Mouse (Mus musculus) liver, adult 2 months (tissue): Measurements from ENCODE around the gene Slfn8.

Source experiments
- CTCF ChIP-seq: fragments of 200-500 bp; IDR thresholded peaks from 2 replicates; pipeline ENCODE4 v1.5.1; 2011; ENCODE audit warnings: low read depth, low read length, control low read depth
- POLR2A ChIP-seq: fragments of 200-500 bp; IDR thresholded peaks from 2 replicates; pipeline ENCODE4 v1.6.1; 2011; ENCODE audit warnings: low read length, control low read depth; ENCODE audit not compliant: insufficient read depth; ENCODE audit errors: extremely low read depth

DNA sequence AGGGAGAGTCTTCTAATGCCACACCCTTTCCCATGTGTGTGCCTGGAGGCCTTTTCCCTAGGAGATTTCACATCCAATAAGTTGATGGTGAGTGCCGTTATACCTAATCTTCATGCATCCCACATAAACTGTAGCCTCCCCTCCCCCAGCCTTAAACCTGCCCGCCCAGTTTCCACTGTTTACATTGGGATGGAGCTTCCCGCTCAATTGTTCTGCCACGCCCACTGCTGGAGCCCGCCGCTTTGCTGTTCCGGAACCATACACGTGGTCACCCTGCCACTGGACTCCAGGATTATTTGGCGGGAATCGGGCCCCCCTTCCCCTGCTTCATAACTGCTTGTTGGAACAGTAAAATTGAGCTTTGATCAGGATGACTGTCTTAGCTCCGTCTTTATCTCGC, 31.3 kb downstream of the Slfn8 start:
- TF ChIP-seq POLR2A (no peak), CTCF (no peak)
